Mouse (Mus musculus): ENCODE measurements around the gene Ogg1.

Ogg1 gene

DNA sequence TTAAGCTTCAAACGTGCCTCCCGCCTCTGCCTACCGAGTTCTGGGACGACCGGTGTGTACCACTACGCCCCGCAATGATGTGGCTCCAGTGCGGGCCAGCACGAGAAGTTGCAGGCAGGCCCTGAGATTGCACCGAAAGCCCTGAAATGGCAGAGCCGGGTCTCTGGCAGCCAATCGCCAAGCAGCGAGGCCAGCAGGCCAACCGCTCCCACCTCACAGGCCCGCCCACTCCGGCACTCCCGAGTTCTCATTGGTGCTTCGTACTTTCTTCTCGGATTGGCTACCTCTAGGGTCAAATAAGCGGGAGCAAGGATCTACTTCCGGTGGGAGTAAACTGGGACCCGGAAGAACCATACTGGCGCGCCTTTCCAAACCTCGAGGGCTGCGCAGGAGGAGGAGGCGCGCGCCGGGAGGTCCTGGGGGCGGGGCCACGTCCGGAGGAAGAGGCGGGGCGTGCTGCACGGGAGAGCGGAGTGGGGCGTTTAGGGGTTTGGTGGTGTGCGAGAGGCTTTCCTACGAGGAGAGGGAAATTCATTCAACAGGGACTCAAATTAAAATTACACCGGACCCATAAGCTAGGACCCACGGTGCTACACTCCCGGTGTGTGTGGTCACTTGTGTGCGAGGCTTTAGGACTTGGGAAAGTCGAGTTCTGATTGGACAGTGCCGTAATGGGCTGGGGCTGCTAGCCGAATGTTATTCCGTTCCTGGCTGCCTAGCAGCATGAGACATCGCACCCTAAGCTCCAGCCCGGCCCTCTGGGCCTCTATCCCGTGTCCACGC is at the start of gene Ogg1:
TSS of gene Ogg1 (plus strand) at position 440 of the 783 bp plus-strand sequence.
- DNase-seq (ENCODE audit: low read depth, low spot score) = peak; percentile 98

DNA sequence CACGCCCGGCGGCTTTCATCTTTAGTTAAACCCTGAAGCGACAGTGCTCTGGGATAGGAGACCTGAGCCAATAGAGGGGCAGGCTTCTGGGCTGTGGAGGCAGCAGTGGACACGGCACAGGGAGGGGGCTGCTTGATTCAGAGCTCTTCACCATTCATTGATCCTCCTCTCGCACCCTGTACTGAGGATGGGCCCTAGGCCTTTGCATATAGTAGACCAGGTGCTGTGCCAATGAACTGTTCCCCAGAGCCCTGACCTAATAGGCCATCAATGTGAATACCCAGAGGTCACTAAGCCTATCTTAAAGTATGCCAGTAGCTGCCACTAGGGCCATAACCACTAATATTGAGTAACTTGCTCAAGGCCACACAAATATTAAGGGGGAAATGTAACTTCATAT is 45.1 kb upstream of the Ogg1 start:
- DNase-seq (ENCODE audit: low read depth, low spot score) = no peak

DNA sequence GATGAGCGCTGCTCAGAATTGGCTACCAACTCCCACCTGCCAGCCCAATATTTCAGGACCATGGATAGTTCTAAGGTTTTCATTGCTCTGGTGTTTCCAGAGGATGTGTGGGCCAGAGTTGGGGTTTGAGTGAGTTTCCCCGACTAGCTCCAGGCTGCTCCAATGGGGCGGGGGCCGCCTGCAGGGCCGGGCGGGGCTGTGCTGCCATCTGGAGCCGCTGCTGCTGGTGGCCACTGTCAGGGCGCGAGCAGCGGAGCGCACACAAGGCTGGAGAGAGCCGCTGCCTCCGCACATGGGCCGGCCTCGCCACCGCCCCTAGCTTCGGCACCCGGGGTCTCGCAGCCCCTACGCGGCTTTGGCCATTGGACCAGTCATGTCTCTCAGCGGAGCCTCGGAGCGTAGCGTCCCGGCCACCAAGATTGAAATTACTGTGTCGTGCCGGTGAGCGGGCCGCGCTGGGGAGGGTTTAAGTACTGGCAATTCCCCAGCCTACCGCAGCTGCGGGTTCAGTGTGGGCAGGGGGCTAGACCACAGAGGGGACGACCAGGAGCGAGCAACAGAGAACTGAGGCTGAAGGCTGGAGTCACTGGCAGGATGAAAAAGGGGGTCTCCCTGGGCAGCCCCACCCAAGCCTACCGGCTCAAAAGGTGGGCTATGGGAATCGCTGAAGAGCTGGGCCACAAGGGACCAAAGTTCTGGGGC is 44.5 kb upstream of the Ogg1 start, which contains the start of gene Cpne9:
TSS of gene Cpne9 (plus strand) at position 207 of the 702 bp plus-strand sequence.
- peak; percentile 32 for DNase-seq (ENCODE audit: low read depth, low spot score)

DNA sequence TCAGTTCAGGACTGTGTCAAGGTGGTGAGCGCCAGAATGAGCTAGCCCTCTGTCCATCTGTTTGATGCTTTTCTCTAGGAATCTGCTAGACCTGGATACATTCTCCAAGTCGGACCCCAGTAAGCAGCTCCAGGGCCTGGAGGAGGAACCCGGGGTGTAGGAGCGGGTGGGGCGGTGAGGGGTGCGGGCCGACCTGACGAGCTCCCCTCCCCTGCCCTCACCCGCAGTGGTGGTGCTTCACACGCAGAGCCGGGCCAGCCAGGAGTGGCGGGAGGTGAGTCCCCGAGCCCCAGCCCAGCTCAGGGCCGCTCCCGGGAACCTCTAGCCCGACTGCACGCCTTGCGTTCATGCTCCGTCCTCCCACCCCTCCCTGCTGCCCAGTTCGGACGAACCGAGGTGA is 43.8 kb upstream of the Ogg1 start:
- DNase-seq (ENCODE audit: low read depth, low spot score) = no peak

DNA sequence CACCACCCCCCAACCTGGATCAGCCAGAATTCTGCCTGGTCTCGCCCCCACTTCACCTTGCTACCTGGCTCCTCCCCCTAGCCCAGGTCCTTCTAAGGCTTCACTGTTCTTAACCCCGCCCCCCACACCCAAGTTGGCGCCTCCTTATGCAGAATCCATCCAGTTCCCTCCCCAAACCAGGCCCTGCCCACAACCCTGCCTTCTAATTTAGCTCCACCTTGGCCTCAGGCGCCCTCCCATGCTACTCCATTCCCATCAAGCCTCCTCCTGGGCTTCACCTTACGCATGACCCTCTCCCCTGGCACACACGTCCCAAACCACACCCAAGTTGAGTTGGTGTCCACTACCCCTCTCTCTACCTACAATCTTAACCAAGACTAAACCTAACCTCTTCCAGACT is 43.3 kb upstream of the Ogg1 start:
- no peak for DNase-seq (ENCODE audit: low read depth, low spot score)

DNA sequence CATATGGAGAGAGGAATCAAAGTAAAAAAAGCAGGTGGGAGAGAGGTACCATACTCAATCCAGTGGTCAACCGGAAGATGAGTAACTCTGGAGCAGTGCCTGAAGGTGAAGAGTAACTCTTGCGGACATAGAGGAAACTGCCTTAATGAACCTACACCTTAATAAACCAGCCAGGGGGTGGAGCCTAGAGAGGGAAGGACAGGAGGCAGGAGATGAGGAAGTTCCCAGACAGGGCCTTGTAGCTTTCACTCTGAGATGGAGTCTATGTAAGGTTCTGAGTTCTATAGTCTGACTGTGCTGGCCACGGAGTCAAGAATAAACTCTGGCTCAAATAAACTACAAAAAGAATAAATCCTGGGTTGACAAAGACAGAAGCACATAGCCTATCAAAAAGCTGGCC is 41.8 kb upstream of the Ogg1 start:
- DNase-seq (ENCODE audit: low read depth, low spot score) = no peak

DNA sequence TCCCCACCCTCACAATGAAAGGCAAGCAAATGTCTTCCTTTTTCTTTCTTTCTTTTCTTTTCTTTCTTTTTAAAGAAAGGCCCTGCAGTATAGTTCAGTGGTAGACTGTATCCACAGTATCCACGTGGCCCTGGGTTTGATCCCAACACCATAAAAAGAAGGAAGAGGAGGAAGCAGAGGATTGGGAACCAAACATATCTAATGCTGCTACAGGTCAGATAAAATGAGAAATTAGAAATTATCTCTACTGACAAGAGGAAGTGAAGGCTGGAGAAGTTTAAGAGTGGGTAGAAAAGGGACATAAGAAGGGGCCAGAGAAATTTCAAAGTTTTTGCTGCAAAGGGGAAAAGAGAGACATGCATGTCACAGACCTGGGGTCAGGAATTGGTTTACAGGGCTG is 40.5 kb upstream of the Ogg1 start:
- no peak for DNase-seq (ENCODE audit: low read depth, low spot score)

DNA sequence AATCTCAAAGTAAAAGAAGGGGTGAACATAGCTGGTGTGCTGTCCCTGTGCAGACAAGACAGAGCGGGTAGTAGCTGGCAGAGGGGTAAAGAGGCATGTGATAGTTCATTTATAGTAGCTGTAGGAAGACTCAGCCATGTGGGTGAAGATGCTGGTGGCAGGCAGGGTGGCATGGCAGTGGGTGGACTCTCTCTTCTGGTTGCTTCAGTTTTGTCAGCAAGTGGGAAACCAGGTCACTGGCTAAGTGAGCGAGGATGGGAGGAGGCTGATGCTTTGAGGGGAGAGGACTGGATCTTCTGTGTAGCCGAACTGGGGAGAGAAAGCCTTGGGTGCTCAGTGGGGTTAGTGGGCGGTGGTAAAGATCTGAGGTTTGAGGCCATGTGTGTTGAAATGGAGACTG is 39.5 kb upstream of the Ogg1 start:
- DNase-seq (ENCODE audit: low read depth, low spot score) = no peak

DNA sequence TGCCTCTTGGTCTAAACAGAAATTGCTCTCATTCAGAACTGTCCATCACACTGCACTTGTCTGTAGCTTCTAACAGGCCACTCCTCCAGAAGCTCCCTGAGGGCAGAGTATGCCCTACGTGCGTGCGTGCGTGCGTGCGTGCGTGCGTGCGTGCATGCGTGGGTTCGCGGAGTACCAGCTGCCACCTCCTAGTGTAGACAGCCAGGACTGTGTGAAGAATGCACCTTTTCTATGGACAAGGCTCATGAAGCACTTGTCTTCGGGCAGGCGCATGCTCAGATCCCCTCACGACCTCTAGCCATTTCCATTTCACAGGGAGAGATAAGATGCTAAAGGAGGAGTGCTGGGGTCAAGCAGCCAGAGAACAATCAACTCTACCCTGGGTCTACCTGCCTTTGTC is 37.4 kb upstream of the Ogg1 start:
- no peak for DNase-seq (ENCODE audit: low read depth, low spot score)

DNA sequence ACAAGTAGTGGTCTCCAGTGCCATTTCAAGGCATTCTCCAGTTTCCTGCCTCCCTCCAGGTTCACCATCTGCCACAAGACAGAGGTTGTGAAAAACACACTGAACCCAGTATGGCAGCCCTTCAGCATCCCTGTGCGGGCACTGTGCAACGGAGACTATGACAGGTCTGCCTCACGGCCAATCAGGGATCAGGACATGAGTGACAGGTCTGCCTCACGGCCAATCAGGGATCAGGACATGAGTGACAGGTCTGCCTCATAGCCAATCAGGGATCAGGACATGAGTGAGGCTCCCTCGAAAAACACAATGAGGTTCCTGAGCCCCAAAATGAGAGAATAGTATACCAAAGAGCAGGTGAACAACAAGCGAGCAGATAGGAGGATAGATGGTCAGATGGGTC is 36.4 kb upstream of the Ogg1 start:
- no peak for DNase-seq (ENCODE audit: low read depth, low spot score)

DNA sequence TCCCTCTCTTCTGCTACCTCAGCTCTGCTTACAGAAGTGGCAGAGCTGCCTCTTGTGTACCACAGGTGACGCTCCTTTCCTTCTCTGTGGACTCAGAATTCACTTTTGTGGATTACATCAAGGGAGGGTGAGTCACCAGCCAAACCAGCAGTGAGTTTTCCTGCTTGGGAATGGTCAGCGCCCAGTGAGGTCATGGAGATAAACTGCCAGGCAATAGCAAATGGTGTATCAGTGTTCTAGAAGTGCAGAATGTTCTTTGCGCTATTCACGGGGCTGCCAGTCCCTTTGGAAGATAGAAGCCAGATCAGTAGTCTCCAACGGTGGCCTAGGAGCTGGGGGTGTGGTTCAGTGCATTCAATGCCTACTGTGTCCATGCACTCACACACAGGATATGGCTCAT is 33.8 kb upstream of the Ogg1 start:
- no peak for DNase-seq (ENCODE audit: low read depth, low spot score)

DNA sequence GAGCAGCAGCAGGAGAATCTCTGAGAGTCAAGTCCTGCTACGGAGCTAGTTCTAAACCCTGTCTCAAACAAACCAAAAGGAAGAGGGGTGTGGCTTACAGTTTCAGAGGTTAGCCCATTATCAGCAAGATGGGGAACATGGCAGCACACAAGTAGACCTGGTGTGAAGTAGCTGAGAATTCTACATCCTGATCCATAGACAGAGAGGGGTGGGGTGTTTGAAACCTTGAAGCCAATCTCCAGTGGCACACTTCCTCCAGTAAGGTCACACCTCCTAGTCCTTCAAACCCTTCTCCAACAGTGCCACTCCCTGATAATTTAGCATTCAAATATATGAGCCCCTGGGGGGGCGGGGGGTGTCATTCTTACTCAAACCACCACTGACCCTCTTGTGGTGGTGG is 30.7 kb upstream of the Ogg1 start:
- no peak for DNase-seq (ENCODE audit: low read depth, low spot score)

DNA sequence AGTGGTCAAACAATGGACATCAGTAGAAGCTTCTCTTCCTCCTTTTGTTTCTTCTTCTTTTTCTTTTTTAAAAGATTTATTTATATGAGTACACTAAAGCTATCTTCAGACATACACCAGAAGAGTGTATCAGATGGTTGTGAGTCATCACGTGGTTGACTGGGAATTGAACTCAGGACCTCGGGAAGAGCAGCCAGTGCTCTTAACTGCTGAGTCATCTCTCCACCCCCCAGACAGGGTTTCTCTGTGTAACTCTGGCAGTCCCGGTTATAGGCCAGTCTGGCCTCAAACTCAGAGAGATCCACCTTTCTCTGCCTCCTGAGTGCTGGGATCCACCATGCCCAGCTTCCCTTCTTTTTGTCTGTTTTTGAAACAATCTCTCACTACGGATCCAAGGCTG is 30.1 kb upstream of the Ogg1 start:
- DNase-seq (ENCODE audit: low read depth, low spot score) = no peak

DNA sequence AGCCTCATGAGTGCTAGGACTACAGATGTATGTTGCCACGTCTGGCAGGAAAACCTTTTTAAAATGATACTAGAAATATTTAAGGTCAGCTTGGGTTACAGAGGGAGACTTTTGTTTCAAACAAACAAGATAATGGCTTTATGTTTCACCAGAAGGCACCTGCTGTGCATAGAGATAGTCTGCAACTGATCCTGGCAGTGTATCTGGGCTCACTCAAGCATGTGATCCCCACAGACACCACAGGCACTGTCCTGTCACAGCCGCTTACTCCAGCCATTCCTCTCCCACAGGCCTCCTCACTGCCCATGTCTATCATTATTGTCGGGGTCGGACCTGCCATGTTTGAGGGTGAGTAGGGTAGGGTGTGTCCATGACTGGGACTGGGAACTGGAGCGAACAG is 25.4 kb upstream of the Ogg1 start:
- DNase-seq (ENCODE audit: low read depth, low spot score) = no peak

DNA sequence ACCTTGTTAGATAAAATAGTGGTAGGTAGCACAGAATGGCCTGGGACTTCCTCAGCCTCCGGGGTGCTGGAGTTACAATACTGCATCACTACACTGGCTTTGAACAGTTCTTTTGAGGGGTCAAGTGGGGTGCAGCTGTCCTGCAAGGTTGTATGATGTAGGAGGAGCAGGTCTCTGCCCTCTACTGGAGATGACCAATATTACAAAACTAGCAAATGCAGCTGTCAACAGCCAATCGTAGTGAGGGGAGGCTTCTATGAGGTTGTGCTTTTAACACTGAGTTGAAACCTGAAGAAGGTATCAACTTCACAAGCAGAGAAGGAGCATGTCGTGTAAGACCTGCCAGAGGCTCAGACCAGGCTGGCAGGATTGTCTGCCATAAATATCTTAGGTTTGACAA is 24.5 kb upstream of the Ogg1 start:
- peak; percentile 75 for DNase-seq (ENCODE audit: low read depth, low spot score)

DNA sequence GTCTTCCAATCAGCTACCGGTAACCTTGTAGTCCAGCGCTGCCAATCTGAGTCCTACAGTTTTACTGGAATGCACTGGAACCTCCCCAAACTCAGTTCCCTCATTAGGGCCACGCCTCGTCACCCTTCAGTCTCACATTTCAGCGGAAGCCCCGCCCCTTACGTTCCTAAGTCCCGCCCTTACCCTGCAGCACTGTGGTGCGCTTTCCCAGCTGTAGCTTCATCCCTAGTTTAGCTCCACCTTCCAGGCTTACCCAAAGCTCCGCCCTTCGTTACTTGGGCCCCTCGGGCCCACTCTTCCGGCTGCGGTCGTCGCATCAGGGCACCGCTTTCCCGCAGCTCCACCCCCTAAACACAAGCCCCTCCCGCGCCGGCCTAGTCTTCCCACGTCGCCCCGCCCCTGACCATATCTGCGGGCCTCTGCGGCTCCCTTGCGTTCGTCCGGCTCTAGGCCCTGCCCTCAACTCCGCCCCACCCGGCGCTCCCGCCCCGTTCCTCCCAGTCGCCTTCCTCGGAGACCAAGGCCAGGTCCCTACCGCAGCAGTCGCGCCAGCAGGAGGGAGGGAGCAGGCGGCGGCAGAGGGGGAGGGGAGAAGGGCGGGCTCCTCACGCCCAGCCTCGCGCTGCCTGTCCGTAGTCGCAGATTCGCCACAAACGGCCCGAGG is 20.3 kb upstream of the Ogg1 start:
- DNase-seq (ENCODE audit: low read depth, low spot score) = peak; percentile 100

DNA sequence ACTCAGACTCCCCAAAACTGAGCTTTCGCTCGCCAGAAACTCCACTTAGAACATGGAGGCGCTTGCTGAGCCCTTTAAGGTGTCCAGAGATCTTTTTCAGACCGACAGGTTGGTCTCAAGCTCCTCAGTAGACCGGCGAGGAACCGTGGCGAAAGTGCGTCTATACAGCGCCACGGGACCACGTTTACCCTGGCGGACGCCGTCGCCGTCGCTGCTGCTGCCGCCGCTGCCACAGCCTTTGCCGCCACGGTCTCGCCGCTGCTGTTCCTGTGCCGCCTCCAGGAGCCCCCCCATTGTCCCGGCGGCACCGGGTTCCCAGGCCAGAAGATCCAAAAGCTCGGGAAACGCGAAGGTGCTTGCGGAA is 19.8 kb upstream of the Ogg1 start, which contains the start of gene Brpf1:
TSS of gene Brpf1 (plus strand) at position 152 of the 364 bp plus-strand sequence.
- DNase-seq (ENCODE audit: low read depth, low spot score) = no peak

DNA sequence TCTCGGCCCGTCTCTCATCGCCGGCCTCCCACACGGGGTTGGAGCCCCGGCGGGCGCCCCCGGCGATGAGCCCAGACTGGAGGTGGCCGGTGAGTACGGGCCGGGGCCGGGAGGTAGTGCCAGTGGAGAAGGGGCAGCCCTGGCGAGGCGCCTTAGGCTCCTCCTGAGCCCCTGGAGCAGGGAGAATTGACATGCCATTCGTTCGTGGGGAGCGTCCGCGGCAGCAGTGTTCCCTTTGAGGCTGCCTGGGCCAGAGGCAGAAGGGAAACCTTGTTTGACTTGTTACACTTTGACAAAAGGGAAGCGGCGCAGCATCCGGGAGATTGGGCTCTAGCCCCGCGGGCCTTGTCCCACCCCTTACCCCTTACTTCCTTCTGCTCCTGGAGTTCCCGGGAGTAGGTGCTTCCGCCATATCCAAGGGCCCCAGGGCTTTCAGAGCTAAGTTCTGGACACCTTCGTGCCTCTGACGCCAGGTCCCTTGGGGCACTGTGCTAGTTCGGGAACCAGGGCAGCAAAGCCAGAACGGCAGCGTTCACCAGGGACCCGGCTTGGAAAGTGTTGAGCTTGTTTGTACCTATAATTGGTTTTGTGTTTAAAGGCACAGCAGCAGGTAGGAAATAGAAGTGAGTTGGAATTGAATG is 19.2 kb upstream of the Ogg1 start:
- peak; percentile 54 for DNase-seq (ENCODE audit: low read depth, low spot score)

DNA sequence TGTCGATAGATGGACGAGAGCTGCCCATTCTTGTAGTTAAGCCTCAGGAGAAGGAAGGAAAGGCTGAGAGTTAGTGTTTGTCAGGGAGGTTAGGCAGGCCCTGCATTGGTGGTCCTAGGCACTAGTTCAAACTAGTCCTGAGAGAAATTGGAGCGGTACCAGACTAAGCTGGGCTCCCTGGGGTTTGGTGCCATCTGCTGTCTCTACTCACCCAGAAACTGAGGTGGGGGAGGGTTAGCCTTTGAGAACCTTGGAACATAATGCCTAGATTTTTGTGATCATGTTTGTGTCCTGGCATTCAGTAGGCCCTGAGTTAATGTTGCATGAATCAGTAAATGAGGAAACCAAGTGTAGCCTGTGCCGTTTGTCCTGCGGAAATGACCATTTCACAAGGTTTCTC is 18.6 kb upstream of the Ogg1 start:
- DNase-seq (ENCODE audit: low read depth, low spot score) = peak; percentile 59

DNA sequence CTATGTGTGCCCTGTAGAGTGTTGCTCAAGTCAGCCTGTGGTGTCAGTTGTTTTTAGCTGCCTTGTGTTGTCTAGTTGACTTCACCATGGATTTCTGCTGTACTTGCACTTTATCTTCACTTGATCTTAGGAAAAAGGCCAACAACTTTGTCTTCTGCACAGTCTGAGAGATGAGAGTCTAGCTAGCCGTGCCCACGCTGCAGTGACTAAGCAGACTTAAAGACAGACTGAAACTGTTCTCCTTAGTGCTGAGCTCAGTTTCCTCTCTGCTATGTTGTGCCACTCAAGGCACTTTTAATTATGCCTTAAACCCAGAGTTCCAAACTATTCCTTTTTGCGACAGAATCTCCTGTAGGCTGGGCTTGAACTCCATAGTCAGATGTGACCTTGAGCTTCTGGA is 10.8 kb upstream of the Ogg1 start:
- DNase-seq (ENCODE audit: low read depth, low spot score) = no peak

DNA sequence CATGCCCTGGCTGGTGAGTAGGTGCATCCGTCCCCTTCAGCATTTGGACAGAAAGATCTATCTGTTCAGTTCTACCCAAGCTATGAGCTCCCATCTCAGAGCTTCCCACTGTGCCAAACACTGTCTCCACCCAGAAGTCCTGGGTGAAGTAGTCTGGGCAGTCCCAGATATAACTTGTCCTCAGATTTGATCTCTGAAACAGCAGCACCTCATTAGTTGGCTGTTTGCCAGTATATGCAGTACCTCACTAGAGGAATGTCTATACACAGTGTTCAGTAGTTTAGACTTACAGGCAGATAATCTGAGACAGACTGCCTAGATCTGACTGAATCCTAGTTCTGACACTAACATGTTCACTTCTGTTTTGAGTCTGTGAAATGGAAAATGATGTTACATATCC is 2.6 kb downstream of the Ogg1 start:
- no peak for DNase-seq (ENCODE audit: low read depth, low spot score)

DNA sequence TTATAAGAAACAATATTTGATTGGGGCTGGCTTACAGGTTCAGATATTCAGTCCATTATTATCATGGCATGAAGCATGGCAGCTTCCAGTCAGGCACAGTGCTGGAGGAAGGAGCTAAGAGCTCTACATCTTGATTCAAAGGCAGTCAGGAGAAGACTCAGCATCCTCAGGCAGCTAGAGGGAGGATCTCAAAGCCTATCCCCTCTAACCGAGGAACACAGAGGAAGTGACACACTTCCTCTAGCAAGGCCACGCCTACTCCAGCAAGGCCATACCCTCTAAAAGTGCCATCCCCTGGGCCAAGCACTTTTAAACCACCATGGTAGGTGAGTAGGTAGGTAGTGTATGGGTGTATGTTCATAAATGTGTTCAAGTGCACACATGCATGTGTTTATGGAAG is 3.8 kb downstream of the Ogg1 start:
- peak; percentile 67 for DNase-seq (ENCODE audit: low read depth, low spot score)

Measured in CD4-positive, CD25-positive, alpha-beta regulatory T cell, adult 2 months (primary cell).